Mouse (Mus musculus) small intestine, adult 2 months (tissue): ENCODE results near the gene Zfp648.

Experiments
- CTCF ChIP-seq: fragments of 200-500 bp; IDR thresholded peaks from 2 replicates; pipeline ENCODE4 v1.5.1; 2012; ENCODE audit warnings: low read depth, mild to moderate bottlenecking, control low read depth, inconsistent platforms, low read length, moderate library complexity, mixed read lengths; ENCODE audit not compliant: insufficient replicate concordance, insufficient read length; ENCODE audit errors: extremely low read depth
- POLR2A ChIP-seq: fragments of 200-500 bp; IDR thresholded peaks from 2 replicates; pipeline ENCODE4 v1.6.1; 2012; ENCODE audit warnings: low read depth, mild to moderate bottlenecking, control low read depth, inconsistent platforms, low read length, moderate library complexity

- TF ChIP-seq CTCF (no peak), POLR2A (no peak)
These were observed 2.1 kb upstream of the Zfp648 start for GRCm38 (mm10) chr1:154198896-154199295.
